Mouse (Mus musculus): ENCODE data around the gene Olfr1368. TPM values are rescaled to one million over a fixed set of nuclear protein-coding genes. Genes with fewer than 3 reads are reported as not detected.

Gene Olfr1368
- not detected for polyA plus RNA-seq (2017; shearing (Covaris generic))

DNA sequence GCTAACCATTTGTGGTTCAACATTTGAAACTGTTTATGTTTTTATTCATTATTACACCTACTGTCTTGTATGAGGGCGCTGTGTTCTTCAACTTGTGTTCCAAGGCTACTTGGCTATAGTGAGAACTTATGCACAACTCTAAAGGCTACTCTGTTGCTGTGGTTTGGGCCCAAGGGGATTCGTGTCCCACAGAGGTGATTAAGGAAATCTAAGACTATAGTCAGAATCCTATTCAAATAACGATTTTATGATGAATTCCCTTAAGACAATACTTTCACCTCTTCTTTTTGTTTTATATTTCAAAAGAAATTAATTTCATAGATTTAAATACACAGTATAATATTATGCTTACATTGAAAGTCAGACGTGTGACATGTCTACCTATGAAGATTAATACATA, at the start of gene Olfr1368:
Olfr1368 (minus strand) TSS at position 101 of the 400 bp plus-strand sequence.

DNA sequence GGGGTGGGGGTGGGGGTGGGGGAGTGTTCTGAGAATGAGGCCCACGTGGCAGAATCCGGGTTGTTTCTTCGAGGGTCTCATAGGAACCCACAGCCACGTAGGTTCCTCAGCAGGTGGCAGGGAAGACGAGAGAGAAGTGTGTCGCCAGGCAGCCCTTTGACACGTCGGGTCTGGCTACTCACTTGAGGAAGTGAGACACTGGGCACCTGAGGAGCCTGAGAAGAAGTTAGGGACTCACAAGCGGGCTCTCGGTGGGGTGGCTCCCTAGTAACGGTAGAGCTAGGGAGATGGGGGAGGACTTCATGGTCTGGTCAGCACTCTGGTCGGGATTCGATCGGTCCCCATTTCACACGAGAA, 33.7 kb upstream of the Olfr1368 start, which contains the start of gene Trim27:
Trim27 (plus strand) TSS at position 79 of the 357 bp plus-strand sequence.

GRCm38 (mm10) chr13:21129339-21129738, 16.3 kb downstream of the Olfr1368 start, which contains the start of gene Olfr263:
Olfr263 (plus strand) TSS chr13:21129639.

GRCm38 (mm10) chr13:21111183-21111582, 34.5 kb downstream of the Olfr1368 start, which contains the start of gene Olfr1369-ps1:
Olfr1369-ps1 (plus strand) TSS chr13:21111483.

Other genes starting within 250 kb of the Olfr1368 start
- gene Olfr1370, start 70.9 kb downstream of the Olfr1368 start, polyA plus RNA-seq (2017; shearing (Covaris generic)): not detected
- gene Olfr1369-ps1, start 34.4 kb downstream of the Olfr1368 start, polyA plus RNA-seq (2017; shearing (Covaris generic)): 0.07 TPM
- gene Olfr263, start 16.2 kb downstream of the Olfr1368 start, polyA plus RNA-seq (2017; shearing (Covaris generic)): not detected
- 18.2 TPM for gene Trim27, start 33.6 kb upstream of the Olfr1368 start, polyA plus RNA-seq (2017; shearing (Covaris generic))
- not detected for gene Gpx5, start 146.9 kb upstream of the Olfr1368 start, polyA plus RNA-seq (2017; shearing (Covaris generic))
- not detected for gene Gpx6, start 166.3 kb upstream of the Olfr1368 start, polyA plus RNA-seq (2017; shearing (Covaris generic))
- gene Olfr1367, start 201.0 kb upstream of the Olfr1368 start, polyA plus RNA-seq (2017; shearing (Covaris generic)): not detected
- 11.6 TPM for gene Zscan12, start 217.0 kb upstream of the Olfr1368 start, polyA plus RNA-seq (2017; shearing (Covaris generic))

Measured in CD4-positive, CD25-positive, alpha-beta regulatory T cell, adult 9 weeks (primary cell).